Mouse (Mus musculus) kidney, postnatal 4 days (tissue): ENCODE measurements at regions not wholly inside any gene's neighbourhood (a gene's known extent, or its start where the extent isn't known, plus 50 kb on each side); places are given as distances from the start of the nearest gene placed in this dataset.
"Not testable (repeated sequence)": the region's sequence is repeated elsewhere in the genome, so short reads cannot be mapped to it uniquely, and the experiment has no call there.

ENCODE experiments used
- DNase-seq, 2 experiments: peaks; one replicate each; pipeline ENCODE4 v3.0.0; 2021; ENCODE audit warnings: mixed read lengths in 2 of 2

GRCm38 (mm10) chr15:89730320-89730719 is 111.3 kb downstream of the Syt10 start:
- peak; percentile 72 to 73 for DNase-seq

GRCm38 (mm10) chr15:89724356-89724755 is 117.3 kb downstream of the Syt10 start:
- DNase-seq: peak; percentile 5 to 7

GRCm38 (mm10) chr15:89697221-89697620 is 105.5 kb upstream of the Rabl2 start:
- no peak for DNase-seq

GRCm38 (mm10) chr15:89676366-89676765 is 84.6 kb upstream of the Rabl2 start:
- no peak for DNase-seq

- not testable (repeated sequence) for DNase-seq
Measured at GRCm38 (mm10) chr15:89656558-89656957, 64.8 kb upstream of the Rabl2 start.
